Mouse (Mus musculus): ENCODE measurements around the gene Magi1. TPM values are rescaled to one million over a fixed set of nuclear protein-coding genes. Genes with fewer than 3 reads are reported as not detected.

Gene Magi1
- total RNA-seq, 2 experiments from 2014 or later: 0.28 to 0.57 TPM

- ATAC-seq (replicated peaks; ENCODE audit: low FRiP score, low TSS enrichment, poor library complexity, severe bottlenecking): no peak
Measured at GRCm38 (mm10) chr6:94078934-94079333, 204.8 kb downstream of the Magi1 start.

- no peak for ATAC-seq (replicated peaks; ENCODE audit: low FRiP score, low TSS enrichment, poor library complexity, severe bottlenecking)
Measured at GRCm38 (mm10) chr6:94077013-94077412, 206.7 kb downstream of the Magi1 start.

GRCm38 (mm10) chr6:94075990-94076389 is 207.7 kb downstream of the Magi1 start:
- ATAC-seq (replicated peaks; ENCODE audit: low FRiP score, low TSS enrichment, poor library complexity, severe bottlenecking): no peak

- no peak for ATAC-seq (replicated peaks; ENCODE audit: low FRiP score, low TSS enrichment, poor library complexity, severe bottlenecking)
Measured at GRCm38 (mm10) chr6:94075228-94075627, 208.5 kb downstream of the Magi1 start.

GRCm38 (mm10) chr6:94071676-94072075 is 212.0 kb downstream of the Magi1 start:
- no peak for ATAC-seq (replicated peaks; ENCODE audit: low FRiP score, low TSS enrichment, poor library complexity, severe bottlenecking)

GRCm38 (mm10) chr6:94070702-94071101 is 213.0 kb downstream of the Magi1 start:
- ATAC-seq (replicated peaks; ENCODE audit: low FRiP score, low TSS enrichment, poor library complexity, severe bottlenecking): no peak

GRCm38 (mm10) chr6:94069421-94069820 is 214.3 kb downstream of the Magi1 start:
- ATAC-seq (replicated peaks; ENCODE audit: low FRiP score, low TSS enrichment, poor library complexity, severe bottlenecking): no peak

GRCm38 (mm10) chr6:94067741-94068450 is 215.8 kb downstream of the Magi1 start:
- no peak for ATAC-seq (replicated peaks; ENCODE audit: low FRiP score, low TSS enrichment, poor library complexity, severe bottlenecking)

GRCm38 (mm10) chr6:94064832-94065231 is 218.9 kb downstream of the Magi1 start:
- ATAC-seq (replicated peaks; ENCODE audit: low FRiP score, low TSS enrichment, poor library complexity, severe bottlenecking): no peak

GRCm38 (mm10) chr6:94063542-94063941 is 220.2 kb downstream of the Magi1 start:
- ATAC-seq (replicated peaks; ENCODE audit: low FRiP score, low TSS enrichment, poor library complexity, severe bottlenecking): no peak

GRCm38 (mm10) chr6:94061424-94061980 is 222.2 kb downstream of the Magi1 start:
- no peak for ATAC-seq (replicated peaks; ENCODE audit: low FRiP score, low TSS enrichment, poor library complexity, severe bottlenecking)

- no peak for ATAC-seq (replicated peaks; ENCODE audit: low FRiP score, low TSS enrichment, poor library complexity, severe bottlenecking)
Measured at GRCm38 (mm10) chr6:94060621-94061213, 223.0 kb downstream of the Magi1 start.

GRCm38 (mm10) chr6:94059090-94059489 is 224.6 kb downstream of the Magi1 start:
- no peak for ATAC-seq (replicated peaks; ENCODE audit: low FRiP score, low TSS enrichment, poor library complexity, severe bottlenecking)

GRCm38 (mm10) chr6:94053920-94054319 is 229.8 kb downstream of the Magi1 start:
- ATAC-seq (replicated peaks; ENCODE audit: low FRiP score, low TSS enrichment, poor library complexity, severe bottlenecking): no peak

- ATAC-seq (replicated peaks; ENCODE audit: low FRiP score, low TSS enrichment, poor library complexity, severe bottlenecking): no peak
Measured at GRCm38 (mm10) chr6:94045180-94045579, 238.5 kb downstream of the Magi1 start.

GRCm38 (mm10) chr6:94043461-94043860 is 240.3 kb downstream of the Magi1 start:
- no peak for ATAC-seq (replicated peaks; ENCODE audit: low FRiP score, low TSS enrichment, poor library complexity, severe bottlenecking)

- ATAC-seq (replicated peaks; ENCODE audit: low FRiP score, low TSS enrichment, poor library complexity, severe bottlenecking): no peak
Measured at GRCm38 (mm10) chr6:94040093-94040492, 243.6 kb downstream of the Magi1 start.

- ATAC-seq (replicated peaks; ENCODE audit: low FRiP score, low TSS enrichment, poor library complexity, severe bottlenecking): no peak
Measured at GRCm38 (mm10) chr6:94038897-94039296, 244.8 kb downstream of the Magi1 start.

GRCm38 (mm10) chr6:94036554-94036953 is 247.2 kb downstream of the Magi1 start:
- ATAC-seq (replicated peaks; ENCODE audit: low FRiP score, low TSS enrichment, poor library complexity, severe bottlenecking): no peak

- no peak for ATAC-seq (replicated peaks; ENCODE audit: low FRiP score, low TSS enrichment, poor library complexity, severe bottlenecking)
Measured at GRCm38 (mm10) chr6:94026361-94026760, 257.4 kb downstream of the Magi1 start.

GRCm38 (mm10) chr6:94022437-94022836 is 261.3 kb downstream of the Magi1 start:
- no peak for ATAC-seq (replicated peaks; ENCODE audit: low FRiP score, low TSS enrichment, poor library complexity, severe bottlenecking)

All from megakaryocyte-erythroid progenitor cell, adult 5-6 weeks (primary cell).